Mouse (Mus musculus) telencephalon, adult 2 months (tissue): ENCODE results near the gene Traf7.
A peak's percentile ranks its signal among the peaks of the same experiment; 100 is the strongest.

Source experiments
- DNase-seq: peaks from one replicate; pipeline ENCODE4 v3.0.0-alpha.2; 2011; ENCODE audit warnings: low read depth, low spot score

The Traf7 gene

DNA sequence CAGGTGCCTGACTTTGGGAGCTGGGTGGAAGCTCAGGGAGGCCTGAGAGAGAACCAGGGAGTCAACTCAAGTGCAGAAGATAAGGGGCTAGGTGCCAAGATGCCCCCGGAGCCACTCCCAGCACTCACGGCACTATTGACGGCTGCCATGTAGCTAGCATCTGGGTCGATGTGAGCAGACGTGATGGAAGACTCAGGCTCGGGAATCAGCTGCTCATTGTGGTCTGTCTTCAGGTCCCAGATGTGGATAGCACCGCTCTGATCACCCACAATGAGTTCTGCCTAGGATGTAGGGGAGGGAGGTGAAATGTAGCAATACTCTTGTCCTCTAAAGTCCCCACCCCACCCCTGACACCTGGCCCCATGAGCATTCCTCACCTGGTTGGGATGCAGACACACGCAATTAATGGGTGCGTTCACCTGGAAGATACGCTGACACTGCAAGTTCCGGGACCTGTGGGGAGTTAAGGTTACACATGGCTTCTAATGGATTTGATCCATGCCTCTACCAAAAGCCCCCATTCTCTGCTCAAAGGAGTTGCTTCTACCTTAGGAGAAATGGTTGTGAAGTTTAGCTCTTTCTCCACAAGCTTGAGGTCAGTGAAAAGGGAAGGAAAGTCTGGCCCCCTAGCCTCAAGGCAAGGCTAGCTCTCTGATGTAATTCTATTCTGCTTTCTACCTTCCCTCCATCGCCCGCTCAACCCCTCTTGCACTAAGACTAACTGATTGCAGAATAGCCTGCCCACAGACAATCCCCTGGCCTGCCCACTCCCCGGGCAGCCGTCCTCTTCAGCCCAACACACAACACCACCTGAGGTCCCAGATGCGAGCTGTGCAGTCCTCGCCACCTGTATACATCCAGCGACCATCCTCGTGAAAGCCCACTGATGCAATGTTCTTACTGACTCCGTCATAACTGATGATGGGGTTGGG, 50.4 kb downstream of the Traf7 start:
- DNase-seq, result no peak

DNA sequence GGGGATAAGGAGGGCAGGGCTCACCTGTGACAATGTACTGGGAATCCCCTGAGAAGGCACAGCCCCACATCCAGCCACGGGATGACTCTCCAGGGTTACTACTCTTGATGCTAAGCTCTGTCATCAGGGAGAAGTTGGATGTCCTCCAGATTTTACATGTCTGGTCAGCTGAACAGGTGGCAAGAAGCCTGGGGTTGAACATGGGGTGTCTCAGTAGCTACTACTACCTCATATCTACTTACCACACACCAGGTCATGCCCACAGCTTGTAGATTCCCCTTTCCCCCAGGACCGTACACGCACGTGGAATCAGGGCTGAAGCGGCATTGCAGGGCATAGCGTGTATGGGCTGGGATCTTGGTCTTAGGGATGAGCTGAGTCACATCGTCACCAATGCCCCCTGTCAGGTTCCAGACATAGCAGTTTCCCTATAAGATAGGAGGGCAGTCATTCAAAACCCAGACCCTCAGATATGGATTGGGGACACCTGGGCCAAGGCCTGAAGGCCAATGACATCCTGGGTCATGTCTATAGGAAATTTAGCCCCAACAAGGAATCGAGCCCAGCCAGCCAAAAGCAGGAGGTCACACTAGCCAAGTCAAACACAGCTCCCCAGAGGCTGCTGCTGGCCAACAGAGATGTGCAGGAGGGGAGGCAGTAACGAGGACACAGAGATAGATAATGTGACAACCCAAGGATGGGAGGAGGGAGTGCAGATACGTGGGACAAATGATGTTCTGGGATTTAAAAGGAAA, 51.5 kb downstream of the Traf7 start:
- no peak for DNase-seq

DNA sequence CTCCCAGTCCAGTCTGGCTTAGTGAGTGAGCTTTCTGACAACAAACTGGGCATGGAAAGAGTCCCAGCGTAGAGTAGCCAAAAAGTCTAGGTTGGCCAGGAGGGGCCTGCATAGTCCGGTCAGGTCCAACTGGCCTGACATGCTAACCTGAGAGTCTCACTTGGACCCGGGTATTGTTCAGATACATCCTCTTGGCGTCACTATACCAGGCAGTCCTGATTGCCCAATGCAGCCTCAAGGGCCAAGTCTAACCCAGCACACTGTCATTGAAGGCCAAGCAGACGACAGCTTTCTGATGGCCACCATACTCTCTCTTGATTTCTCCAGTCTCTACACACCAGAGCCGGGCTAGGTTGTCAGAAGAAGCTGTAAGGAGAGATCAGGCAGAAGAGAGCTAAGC, 52.2 kb downstream of the Traf7 start:
- DNase-seq, result no peak

DNA sequence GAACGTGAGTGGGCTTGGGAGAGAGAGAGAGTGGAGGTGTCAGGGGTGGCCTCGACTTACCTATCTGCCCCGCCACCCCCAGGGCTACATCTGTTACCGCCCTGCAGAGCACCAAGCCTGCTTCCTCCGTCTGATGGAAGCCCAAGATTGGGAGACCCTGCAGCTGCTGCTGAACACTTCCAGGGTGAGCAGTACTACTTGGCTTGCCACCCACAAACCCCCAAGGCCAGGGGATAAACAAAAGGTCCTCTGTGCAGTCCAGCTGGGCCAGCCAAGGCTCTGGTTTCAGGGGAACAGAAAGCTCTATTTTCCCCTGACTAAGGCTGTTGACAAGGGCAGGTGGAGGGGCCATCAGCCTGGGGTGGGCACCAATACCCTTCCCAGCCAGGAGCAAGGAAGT, 53.2 kb downstream of the Traf7 start:
- no peak for DNase-seq

DNA sequence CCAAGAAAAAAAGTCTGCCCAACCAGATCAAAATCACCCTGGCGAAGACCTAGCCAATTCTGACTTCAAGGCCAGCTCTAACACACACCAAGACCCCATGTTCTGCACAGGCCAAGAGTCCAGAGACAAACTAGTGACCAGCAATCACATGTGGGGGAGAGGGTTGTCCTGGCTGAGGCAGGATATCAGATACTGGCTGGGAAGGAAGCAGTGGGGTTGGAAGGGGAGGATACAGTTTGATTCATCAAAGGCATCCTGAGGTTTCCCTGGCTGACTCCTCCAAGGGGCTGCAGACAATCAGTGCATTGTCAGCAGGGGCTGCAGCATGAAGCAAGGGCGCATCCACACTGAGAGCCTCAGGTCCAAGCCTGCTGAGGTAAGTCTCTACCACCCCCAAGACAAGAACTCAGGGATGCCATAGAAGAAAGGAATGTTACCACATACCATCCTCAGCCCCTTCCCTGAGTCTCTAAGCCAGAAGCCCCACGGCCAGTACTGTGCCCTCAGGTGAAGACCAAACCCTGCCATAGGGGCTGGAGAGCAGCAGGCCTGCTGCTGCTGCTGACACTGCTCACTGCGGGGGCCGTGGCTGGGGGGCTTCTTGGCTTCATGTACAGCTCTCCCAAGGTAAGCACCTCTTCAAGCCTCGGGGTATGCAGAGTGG, 54.0 kb downstream of the Traf7 start, which contains the start of gene Bricd5:
Bricd5 (plus strand) TSS at position 273 of the 664 bp plus-strand sequence.
- no peak for DNase-seq

DNA sequence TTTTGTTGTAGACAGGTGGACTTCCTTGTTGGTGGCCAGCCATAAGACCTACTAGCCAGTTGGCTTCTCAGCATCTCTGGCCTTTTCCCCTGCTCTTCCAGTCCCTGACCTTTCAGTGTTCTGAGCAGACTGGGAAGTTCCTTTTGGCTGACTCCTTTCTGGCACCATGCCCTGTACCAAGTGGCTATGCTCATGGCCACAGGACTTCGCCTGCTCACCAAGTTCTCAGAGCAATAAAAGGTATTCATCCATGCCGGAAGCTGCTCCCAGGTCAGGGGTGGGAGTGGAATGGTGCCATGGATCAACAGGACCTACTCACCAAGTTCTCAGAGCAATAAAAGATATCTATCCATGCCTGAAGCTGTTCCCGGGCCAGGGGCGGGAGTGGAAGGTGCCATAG, 55.2 kb downstream of the Traf7 start:
- DNase-seq, result no peak

DNA sequence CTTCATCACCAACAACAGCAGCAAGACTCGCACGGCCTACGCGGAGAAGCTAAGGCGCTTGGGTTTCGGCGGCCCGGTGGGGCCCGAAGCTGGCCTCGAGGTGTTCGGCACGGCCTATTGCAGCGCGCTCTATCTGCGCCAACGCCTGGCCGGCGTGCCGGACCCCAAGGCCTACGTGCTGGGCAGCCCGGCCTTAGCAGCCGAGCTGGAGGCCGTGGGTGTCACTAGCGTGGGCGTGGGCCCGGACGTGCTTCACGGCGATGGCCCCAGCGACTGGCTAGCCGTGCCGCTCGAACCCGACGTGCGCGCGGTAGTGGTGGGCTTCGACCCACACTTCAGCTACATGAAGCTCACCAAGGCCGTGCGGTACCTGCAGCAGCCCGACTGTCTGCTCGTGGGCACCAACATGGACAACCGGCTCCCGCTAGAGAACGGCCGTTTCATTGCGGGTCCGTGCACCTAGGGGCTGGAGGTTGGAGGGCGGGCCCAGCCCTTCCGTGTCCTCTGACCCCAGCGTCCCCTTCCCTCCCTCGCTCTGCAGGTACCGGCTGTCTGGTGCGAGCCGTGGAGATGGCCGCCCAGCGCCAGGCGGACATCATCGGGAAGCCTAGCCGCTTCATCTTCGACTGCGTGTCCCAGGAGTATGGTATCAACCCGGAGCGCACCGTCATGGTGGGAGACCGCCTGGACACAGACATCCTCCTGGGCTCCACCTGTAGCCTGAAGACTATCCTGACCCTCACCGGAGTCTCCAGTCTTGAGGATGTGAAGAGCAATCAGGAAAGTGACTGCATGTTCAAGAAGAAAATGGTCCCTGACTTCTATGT, 56.8 kb downstream of the Traf7 start:
- no peak for DNase-seq

DNA sequence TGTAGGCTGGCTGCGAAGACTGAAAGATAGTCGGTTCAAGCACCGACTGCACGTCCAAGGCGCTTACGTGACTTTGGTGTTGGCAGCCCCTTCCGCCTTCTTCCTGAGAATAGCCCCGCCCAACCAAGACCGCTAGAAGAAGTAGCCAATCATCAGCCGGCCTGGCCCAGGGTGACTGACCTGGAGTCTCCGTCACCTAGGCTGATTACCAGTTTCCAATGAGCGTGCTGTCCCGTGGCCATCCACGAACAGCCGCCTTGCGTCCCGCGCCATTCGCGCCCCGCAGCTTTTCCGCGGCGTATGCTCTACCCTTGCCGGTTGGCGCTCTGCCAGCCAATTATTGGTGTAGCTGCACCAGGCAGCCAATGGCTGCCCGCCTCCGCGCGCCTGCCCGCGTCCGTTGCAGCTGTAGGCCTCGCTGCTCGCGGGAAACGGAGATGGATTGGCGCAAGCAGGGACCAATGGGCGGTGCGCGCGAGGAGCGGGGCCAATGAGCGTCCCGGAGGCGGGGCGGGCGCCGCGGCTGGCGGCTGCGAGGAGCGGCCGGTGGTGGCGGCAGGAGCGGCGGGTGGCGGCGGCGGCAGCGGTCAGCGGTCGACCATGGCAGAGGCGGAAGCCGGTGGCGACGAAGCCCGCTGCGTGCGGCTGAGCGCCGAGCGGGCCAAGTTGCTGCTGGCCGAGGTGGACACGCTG, 57.7 kb downstream of the Traf7 start, which contains the start of the genes E4f1 and Pgp:
E4f1 (minus strand) TSS at position 404 of the 693 bp plus-strand sequence.
Pgp (plus strand) TSS at position 483 of the 693 bp plus-strand sequence.
- peak; percentile 97 for DNase-seq

DNA sequence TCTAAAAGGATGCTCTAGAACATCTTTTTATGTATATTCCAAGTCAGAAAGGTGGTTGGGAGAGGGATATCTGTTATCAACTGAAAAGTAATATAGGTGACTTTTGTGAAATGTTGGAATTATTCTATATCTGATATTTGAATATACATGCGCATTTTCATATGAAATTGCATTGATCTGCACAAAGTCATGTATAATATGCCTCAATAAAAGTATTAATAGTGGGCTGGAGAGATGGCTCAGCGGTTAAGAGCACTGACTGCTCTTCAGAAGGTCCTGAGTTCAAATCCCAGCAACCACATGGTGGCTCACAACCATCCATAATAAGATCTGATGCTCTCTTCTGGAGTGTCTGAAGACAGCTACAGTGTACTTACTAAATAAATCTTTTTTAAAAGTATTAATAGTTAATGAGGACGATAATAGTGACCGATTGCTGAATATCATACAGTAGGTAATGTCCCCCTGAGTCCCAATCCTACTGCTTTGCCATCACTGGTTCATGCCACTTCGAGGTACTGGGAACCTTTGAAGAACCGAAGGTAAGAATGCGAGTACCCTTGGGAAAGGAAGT, 58.3 kb downstream of the Traf7 start:
- no peak for DNase-seq

DNA sequence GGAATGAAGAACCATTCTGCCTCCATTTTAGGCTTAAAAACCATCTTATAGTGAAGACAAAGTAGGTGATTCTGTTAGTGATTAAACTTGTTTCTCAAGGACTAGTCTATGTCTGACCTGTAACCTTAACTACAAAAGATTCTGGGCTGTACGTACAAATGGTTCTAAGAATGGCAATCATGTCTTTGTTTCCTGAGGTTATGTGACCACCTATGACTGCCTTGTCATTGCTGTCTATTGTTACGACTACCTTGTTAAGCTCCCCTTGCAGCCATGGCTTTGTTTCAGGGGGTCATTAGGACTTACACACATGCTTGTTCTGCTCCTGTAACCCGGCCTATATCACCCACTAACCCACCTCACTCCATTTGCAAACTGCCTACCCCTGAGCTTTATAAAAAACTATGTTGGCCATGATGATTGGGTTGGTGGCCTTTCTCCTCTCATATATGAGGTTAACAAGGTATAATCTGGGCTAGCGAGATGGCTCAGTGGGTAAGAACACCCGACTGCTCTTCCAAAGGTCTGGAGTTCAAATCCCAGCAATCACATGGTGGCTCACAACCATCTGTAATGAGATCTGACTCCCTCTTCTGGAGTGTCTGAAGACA, 59.0 kb downstream of the Traf7 start:
- DNase-seq, result no peak

DNA sequence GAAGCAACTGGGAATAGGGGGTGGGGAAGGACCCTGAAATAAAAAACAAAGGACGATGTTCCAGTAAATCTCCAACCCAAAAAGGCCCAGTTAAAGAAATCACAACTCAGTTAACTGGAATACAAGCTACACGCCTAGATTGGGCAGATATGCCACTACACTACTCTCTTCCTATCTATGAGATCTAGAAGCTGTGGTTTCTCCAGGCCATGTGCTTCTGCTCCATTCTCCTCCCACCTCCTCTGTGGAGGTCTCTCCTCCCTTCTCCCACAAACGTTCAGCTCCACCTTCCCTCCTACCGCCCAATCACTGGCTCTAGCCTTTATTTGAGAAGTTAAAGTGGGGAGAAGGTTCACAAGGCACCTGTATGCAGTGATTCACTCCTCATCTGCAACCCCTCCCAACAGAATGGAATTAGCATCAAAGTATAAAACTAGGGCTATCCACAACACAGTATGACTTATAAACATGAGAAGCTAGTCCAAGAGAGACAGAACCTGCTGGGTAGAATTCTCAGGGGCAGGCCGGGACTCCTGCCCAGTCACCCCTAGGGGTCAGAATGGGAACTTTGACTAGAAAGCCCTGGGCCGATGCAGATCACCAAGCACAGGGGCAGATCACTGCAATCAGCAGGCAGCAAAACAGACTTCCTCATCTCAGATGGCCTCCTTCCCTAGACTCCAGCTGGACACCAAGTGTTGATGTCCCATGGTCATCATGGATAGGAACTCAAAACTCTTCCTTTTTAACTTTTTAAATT, 64.2 kb downstream of the Traf7 start:
- no peak for DNase-seq

DNA sequence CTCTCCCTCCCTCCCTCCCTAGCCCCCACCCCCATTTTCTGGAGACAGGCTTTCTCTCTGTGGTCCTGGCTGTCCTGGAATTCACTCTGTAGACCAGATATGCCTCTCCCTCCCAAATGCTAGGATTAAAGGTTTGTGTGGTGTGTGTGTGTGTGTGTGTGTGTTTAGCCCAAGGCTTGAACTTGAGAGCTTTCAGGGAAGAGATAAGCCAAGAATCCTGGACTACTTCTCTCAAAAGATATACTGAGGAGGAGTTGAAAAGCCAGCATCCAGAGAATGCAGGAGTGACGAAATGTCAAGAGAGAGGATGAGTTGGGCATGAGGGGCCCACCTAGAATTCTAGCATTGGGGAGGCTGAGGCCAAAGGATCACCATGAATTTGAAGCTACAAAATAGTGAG, 64.8 kb downstream of the Traf7 start:
- DNase-seq, result no peak

DNA sequence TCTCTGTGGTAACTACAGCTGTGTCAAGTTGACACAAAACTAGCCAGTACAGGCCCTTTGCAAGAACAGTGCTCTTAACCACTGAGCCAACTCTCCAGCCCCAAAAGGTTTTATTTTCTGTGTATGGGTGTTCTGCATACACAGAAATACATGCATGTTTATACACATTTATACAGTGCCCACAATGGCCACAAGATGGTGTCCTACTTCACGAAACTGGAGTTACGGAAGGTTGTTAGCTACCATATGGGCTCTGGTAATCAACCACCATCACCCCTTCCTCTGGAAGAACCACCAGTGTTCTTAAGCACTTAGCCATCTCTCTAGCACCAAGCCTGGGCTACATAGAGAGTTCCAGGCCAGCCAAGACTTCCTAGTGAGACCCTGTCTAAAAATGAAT, 66.2 kb downstream of the Traf7 start:
- DNase-seq, result no peak
